Mouse (Mus musculus) retina, postnatal 7 days (tissue): ENCODE results near the gene Cmklr1.

Experiments used
- DNase-seq: peaks from one replicate; pipeline ENCODE4 v3.0.0-alpha.2; 2012; ENCODE audit warnings: low read depth, low spot score

Cmklr1 gene

DNA sequence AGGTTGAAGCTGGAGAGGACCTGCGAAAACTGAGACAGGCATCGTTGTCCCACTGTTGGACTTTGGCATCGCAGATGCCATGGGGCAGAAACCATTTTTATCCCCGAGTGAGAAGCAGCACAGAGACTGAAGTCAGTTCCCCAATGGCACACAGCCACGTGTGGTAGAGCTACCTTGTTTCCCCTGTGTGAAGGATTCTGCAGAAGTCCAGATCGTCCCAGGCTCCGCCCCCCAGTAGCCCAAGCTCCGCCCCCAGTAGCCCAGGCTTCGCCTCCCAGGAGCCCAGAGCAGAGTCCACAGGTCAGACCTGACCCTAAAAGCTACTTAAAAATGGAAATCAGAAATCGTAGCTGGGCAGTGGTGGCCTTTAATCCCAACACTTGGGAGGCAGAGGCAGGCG lies 4.0 kb upstream of the Cmklr1 start:
- no peak for DNase-seq

DNA sequence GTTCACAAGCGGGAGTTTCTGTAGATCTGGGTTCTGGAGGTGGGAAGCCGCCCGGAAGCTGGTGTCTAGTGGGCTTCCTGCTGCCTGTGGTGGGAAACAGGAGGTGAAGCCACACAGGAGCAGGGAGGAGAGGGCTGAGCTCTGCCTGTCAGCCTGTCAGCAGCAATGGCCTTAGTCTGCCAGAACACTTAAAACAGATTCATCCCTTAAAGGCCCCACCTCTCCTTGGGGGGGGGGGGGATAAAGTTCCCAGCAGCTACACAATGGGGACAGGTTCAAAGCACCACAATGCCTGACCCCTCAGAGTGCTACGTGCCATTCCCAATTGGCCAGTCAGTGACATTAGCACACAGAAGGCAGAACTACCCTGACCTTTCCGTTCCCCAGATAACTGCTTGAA lies 2.0 kb upstream of the Cmklr1 start:
- DNase-seq, result no peak

GRCm38 (mm10) chr5:113648647-113649211 lies 1.5 kb downstream of the Cmklr1 start:
- DNase-seq, result no peak

- no peak for DNase-seq
These were observed 3.1 kb downstream of the Cmklr1 start for GRCm38 (mm10) chr5:113647141-113647540.

DNA sequence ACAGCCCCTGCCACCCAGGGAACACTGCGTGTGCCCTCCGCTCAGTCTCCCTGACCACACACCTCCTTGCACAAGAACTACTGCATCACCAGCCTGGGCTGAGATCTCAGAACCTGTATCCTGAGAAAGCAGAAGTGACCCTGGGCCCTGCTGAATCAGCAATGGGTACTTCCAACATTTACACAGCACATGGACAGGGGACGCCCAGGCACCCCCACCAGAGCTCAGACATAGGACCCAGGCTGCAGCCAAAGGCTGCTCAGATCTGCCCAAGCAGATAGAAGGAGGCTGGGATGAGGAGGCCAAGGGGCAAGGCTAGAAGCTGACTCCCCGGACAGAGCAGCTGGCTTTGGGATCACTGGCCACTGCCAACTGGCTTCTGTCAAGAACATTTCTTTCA lies 5.7 kb downstream of the Cmklr1 start:
- DNase-seq, result no peak

DNA sequence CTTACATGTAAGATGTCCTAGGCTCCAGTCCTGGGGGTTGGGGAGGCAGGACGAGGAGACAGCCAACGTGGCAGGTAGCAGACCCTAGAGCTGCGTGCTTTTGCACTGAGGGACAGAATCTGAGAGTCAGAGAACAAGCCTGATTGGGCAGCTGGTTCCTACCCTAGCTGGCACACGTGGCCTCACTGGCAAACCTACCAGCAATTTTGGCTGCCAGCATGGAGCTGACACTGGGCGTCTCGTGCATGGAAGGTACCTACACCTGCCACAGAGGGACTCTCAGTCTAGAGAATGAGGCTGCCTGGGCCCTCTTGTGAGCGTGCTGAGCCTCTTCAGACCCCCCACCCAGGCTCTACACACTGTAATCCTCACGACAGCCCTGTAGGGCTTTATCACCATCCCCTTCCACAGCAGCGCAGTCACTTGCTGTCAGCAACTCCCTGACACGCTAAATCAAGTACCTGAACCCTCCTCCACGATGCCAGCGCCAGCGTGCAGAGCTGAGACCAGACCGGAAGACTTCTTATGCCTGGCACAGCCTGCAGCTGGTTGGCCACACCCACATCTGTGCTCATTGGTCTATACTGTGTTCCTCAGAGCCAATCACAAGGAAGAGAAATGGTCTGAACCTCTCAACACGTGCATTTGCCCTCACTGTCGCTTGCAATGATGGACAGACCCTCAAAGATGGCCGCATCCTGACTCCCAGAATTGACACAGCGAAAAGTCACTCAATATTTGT lies 6.9 kb downstream of the Cmklr1 start:
- peak; percentile 23 for DNase-seq

- no peak for DNase-seq
These were observed 9.2 kb downstream of the Cmklr1 start for GRCm38 (mm10) chr5:113641066-113641465.

- no peak for DNase-seq
These were observed 11.1 kb downstream of the Cmklr1 start for GRCm38 (mm10) chr5:113639126-113639525.

DNA sequence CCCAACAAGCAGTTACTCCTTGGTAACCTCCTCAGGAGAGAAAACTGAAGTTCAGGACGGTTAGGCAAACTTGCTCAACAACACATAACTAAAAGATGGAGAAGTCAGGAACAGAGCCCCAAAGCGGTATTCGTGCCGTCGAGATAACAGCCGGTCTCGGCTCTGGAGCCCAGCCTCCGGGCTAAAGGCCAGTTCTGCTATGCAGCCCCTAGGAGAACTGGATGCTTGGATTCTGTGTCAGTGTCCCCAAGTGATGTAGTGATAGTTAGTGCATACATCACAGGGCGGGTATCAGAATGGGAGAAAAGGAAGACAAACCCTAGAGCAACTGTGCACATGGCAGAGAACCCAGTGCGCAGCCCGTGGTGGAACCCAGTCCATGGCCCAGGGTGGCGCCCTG lies 12.2 kb downstream of the Cmklr1 start:
- DNase-seq, result no peak

- no peak for DNase-seq
These were observed 12.6 kb downstream of the Cmklr1 start for GRCm38 (mm10) chr5:113637631-113638030.

DNA sequence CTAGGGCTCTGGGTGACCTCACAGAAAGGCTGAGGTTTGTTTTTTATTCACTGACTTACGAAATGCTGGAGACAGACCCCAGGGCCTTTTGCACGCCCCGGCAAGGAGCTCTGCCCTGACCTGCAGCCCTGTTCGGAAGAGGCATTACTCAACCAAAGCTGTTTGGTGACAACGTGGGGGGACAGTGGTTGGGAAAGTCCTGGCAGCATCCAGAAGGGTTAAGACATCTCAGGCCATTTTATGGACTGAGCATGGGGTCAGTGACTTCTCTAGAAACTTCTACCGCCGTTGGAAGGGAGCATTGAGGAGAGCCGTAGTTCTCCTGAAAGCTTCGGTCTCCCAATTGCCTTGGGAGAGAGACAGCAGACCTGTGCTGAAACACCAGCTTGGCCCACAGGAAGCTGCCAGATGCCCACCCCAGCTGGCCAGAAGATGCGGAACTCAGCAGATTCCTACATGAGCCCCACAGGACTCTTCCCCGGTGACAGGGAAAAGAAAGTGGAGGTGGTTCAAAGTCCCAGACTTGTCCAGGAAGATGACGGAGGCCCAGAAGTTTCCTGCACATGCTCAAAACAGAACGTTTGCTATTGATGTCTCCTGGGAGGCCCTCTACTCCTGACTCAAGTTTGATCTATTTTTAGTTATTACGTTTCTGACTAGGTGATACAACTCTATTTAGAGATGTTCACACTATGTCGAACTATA lies 14.2 kb downstream of the Cmklr1 start:
- DNase-seq, result no peak

GRCm38 (mm10) chr5:113634887-113635610 lies 15.2 kb downstream of the Cmklr1 start:
- DNase-seq, result no peak

DNA sequence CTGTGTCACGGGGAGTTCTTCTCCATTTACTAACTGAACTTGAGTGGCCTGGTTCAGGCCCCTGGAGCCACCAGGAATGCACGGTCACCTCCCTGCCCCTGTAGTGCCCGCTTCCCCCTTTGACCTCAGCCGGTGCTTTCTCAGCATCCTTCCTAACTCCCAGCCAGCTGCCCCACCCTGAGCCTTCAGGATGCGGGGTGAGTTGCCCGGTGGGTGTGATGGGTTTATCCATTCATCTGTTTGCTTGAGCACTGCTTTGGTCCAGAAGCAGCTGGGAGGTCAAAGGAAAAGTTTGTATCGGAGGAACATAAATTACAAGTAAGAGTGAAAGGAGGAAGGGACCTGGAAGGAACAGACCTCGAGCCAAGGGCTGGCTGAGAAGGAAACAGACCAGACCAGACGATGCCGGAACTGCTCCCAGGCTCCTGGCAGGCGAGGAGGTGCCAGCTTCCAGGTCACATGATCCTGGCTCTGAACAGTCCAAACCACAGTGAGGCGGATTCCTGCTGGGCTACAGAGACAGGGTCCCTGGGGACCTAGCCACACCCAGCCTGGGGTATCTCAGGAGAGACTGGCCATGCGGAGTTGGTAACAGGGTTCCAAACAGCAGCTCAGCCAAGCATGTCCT lies 16.1 kb downstream of the Cmklr1 start:
- DNase-seq, result no peak

- DNase-seq, result no peak
These were observed 17.1 kb downstream of the Cmklr1 start for GRCm38 (mm10) chr5:113633037-113633714.

DNA sequence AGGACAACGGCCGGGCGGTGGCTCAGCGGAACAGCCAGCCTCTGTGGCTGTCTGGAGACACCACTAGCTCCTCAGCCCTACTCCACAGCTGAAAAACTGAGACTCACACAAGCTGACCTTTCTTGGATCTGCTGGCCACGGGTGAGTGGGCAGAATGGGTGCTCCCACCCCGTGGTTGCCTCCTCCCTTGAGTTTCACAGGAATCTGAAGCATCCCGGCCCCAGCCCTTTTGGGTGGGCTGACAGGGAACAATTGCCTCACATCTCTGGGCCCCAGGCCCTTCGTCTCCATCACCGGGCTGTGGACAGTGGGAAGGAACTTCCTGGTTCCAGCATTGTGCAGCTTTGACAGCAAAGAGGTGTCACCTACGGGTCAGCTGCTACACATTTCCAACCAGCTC lies 20.1 kb downstream of the Cmklr1 start:
- no peak for DNase-seq

DNA sequence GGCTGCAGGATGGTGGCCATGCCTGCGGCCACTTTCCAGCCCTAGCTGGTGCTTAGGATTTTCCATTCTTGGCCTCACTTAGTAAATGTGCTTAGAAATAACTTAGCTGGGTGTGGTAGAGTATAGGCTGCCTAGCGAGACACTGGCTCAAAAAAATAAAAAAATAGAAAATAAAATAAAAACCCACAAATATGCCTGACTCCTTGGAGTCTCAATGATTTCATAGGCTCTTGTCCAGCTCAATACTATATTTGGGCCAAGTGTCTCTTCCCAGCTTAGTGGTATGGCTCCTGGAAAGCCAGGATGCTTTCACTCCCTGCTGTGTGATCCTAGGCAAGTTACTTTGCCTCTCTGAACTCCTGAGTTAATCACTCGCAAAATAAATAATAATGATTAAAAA lies 21.0 kb downstream of the Cmklr1 start:
- no peak for DNase-seq

DNA sequence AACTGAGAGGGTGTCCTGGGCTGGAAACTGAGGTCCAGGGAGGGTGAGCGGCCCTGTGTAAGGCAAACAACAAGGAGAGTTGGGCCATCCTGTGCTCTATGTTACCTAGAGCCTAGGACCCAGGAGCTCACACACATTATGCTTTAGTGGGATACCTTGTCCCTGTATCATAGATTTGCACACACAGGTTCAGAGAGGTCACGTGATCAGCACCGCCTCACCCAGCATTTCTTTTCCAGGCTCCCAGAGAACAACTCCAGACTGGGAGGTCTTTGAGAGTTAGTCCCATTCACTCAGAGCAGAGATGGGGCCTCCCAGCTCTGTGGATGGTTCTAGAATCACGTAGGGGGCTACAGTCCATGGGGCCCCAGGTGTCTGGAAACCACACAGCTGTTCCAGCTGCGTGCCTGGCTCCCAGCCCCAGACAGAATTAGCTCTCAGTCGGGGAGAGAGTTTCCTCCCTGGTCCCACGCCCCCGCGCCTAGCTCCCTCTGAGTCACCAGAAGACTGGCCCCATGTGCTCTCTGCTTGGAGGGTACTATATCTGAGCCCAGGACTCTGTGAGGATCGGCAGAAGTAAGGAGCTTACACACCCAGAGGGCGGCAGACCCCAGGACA lies 22.3 kb downstream of the Cmklr1 start:
- no peak for DNase-seq

DNA sequence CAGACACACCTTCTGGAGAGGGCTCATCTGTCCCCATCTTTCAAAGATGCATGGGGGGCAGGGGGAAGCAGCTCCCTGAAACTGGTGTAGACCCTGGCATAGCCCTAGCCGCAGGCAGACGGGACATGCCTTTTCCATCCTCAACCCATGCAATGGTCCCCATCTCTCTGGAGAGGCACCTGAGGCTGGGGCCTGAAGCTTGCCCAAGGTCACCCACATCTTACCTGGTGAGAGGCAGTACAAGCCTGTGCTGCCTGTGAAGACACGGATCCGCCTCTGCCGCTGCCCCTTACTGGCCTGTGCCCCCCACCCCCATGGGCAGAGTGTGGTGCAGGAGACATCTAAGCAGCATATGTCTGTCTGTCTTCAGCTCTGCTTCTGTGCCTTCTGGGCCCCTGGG lies 23.2 kb downstream of the Cmklr1 start:
- DNase-seq, result no peak

GRCm38 (mm10) chr5:113626352-113626751 lies 23.9 kb downstream of the Cmklr1 start:
- DNase-seq, result no peak

GRCm38 (mm10) chr5:113625068-113625467 lies 25.2 kb downstream of the Cmklr1 start:
- no peak for DNase-seq

- no peak for DNase-seq
These were observed 27.2 kb downstream of the Cmklr1 start for GRCm38 (mm10) chr5:113623052-113623451.
